ENCODE assay signal across 25 mouse cellular contexts in the genomic region with DNA sequence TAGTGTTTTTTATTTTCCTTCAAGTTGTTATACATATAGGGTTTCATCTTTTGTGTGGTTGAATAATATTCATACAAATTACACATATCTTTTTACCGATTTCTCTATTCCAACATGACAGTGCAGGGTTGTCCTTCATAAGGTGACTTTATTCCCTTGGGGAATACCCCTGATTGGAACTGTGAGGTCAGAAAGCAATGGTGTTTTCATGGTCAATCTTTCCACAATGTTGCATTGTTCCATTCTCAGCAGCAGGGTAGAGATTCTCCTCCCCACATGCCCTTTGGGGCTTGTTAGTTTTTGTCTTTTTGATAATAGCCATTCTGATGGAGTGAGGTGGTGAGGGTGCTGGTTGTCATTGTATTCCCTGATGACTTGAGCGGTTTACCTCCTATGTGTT.
"Had no signal": no experiment of that assay in that cellular context is flagged by ENCODE, and none has a peak within 500 bp of the region (broad histone marks: within the 10 kb centered on the region; RNA-seq: fewer than 3 reads in every experiment).

No protein-coding gene starts in this region.

- H3K4me3 ChIP-seq: heart, adult 2 months; heart, embryonic 13.5 days; heart, embryonic 15.5 days; hindbrain, embryonic 12.5 days; layer of hippocampus, adult 2 months; left cerebral cortex, adult 2 months; limb, embryonic 13.5 days; limb, embryonic 15.5 days; liver, embryonic 12.5 days had no signal

- H3K9me3 ChIP-seq: heart, embryonic 13.5 days; heart, embryonic 15.5 days; hindbrain, embryonic 12.5 days; limb, embryonic 13.5 days; limb, embryonic 15.5 days; liver, embryonic 12.5 days had no signal

- DNase-seq: gastrocnemius, postnatal 14 days; gastrocnemius, postnatal 36 days; heart, adult 11 months; heart, adult 2 months; heart, postnatal 14 days; heart, postnatal 36 days; kidney, adult 11 months; kidney, adult 2 months; kidney, adult 9 months; kidney, postnatal 10 days; kidney, postnatal 25 days; kidney, postnatal 4 days had no signal

- H3K4me2 ChIP-seq: heart, embryonic 11.5 days; heart, embryonic 13.5 days; heart, embryonic 15.5 days; hindbrain, embryonic 12.5 days; hindbrain, embryonic 14.5 days; limb, embryonic 13.5 days; limb, embryonic 15.5 days; liver, embryonic 12.5 days had no signal

- H3K27ac ChIP-seq: heart, adult 2 months; heart, embryonic 13.5 days; heart, embryonic 15.5 days; hindbrain, embryonic 12.5 days; hindbrain, embryonic 14.5 days; layer of hippocampus, adult 2 months; left cerebral cortex, adult 2 months; limb, embryonic 13.5 days; limb, embryonic 15.5 days; liver, embryonic 12.5 days; liver, embryonic 14.5 days had no signal

- H3K36me3 ChIP-seq: heart, embryonic 13.5 days; heart, embryonic 15.5 days; hindbrain, embryonic 12.5 days; limb, embryonic 13.5 days; limb, embryonic 15.5 days; liver, embryonic 12.5 days had no signal

- H3K4me1 ChIP-seq: heart, embryonic 13.5 days; heart, embryonic 15.5 days; hindbrain, embryonic 12.5 days; limb, embryonic 13.5 days; limb, embryonic 15.5 days; liver, embryonic 12.5 days had no signal

- ATAC-seq: hindbrain, embryonic 16.5 days; intestine, embryonic 16.5 days; liver, embryonic 12.5 days had no signal

- H3K27me3 ChIP-seq: heart, embryonic 13.5 days; heart, embryonic 15.5 days; hindbrain, embryonic 12.5 days; limb, embryonic 13.5 days; limb, embryonic 15.5 days; liver, embryonic 12.5 days had no signal

- H3K9ac ChIP-seq: heart, embryonic 13.5 days; heart, embryonic 15.5 days; hindbrain, embryonic 12.5 days; hindbrain, embryonic 14.5 days; limb, embryonic 13.5 days; limb, embryonic 15.5 days; liver, embryonic 12.5 days; liver, embryonic 14.5 days had no signal
